Mouse (Mus musculus) midbrain, embryonic 16.5 days (tissue): Measurements from ENCODE around the gene Cct4. TPM values are rescaled to one million over a fixed set of nuclear protein-coding genes. Genes with fewer than 3 reads are reported as not detected.

ENCODE experiments used
- ATAC-seq: fragments of 200-750 bp; cut with Nextera tagmentation; 2 replicates; pipeline ENCODE4 v1.8.0; 2017; ENCODE audit warnings: moderate TSS enrichment
- H3K27ac ChIP-seq: fragments of 300-500 bp; sonication (generic); 2 replicates; pipeline ENCODE4 v1.5.1; 2014; ENCODE audit warnings: mild to moderate bottlenecking, low read length, mixed read lengths
- H3K27me3 ChIP-seq: fragments of 300-500 bp; sonication (generic); 2 replicates; pipeline ENCODE4 v1.6.1; 2014; ENCODE audit warnings: low read depth, low read length, mixed read lengths; ENCODE audit not compliant: control insufficient read depth, insufficient read depth
- H3K36me3 ChIP-seq: fragments of 300-500 bp; sonication (generic); 2 replicates; pipeline ENCODE4 v1.6.1; 2014; ENCODE audit warnings: mild to moderate bottlenecking, low read length, moderate library complexity, mixed read lengths; ENCODE audit not compliant: control insufficient read depth, insufficient read depth
- H3K4me1 ChIP-seq: fragments of 300-500 bp; sonication (generic); 2 replicates; pipeline ENCODE4 v1.6.1; 2014; ENCODE audit warnings: mild to moderate bottlenecking, low read length, mixed read lengths; ENCODE audit not compliant: control insufficient read depth, insufficient read depth
- H3K4me2 ChIP-seq: fragments of 300-500 bp; sonication (generic); 2 replicates; pipeline ENCODE4 v1.6.1; 2014; ENCODE audit warnings: mild to moderate bottlenecking, low read length, mixed read lengths
- H3K4me3 ChIP-seq: fragments of 300-500 bp; sonication (generic); 2 replicates; pipeline ENCODE4 v1.5.1; 2014; ENCODE audit warnings: low read depth, mild to moderate bottlenecking, low read length, moderate library complexity, mixed read lengths
- H3K9ac ChIP-seq: fragments of 300-500 bp; sonication (generic); 2 replicates; pipeline ENCODE4 v1.6.1; 2014; ENCODE audit warnings: low read depth, low read length, mixed read lengths
- H3K9me3 ChIP-seq: fragments of 300-500 bp; sonication (generic); replicated peaks from 2 replicates; pipeline ENCODE4 v1.6.1; 2014; ENCODE audit warnings: mild to moderate bottlenecking, low read length, mixed read lengths; ENCODE audit not compliant: control insufficient read depth, poor library complexity, severe bottlenecking
- WGBS: fragments of 180-500 bp; shearing (Covaris S2); extraction: QIAGEN DNeasy Blood & Tissue Kit; methylation state at CpG from one replicate; pipeline ENCODE4 v1.1.7; 2014; 5-methylcytosine and 5-hydroxymethylcytosine counted together
- polyA plus RNA-seq: library from polyadenylated mRNA; unstranded; fragments of >200 nt; fragmentation: Nextera tagmentation; extraction: Ambion mirVana; gene quantifications from 2 replicates; pipeline ENCODE4 v1.2.1, GENCODE M21; 2015

The Cct4 gene
- polyA plus RNA-seq, 1 experiment from 2014 or later, result 276 TPM

DNA sequence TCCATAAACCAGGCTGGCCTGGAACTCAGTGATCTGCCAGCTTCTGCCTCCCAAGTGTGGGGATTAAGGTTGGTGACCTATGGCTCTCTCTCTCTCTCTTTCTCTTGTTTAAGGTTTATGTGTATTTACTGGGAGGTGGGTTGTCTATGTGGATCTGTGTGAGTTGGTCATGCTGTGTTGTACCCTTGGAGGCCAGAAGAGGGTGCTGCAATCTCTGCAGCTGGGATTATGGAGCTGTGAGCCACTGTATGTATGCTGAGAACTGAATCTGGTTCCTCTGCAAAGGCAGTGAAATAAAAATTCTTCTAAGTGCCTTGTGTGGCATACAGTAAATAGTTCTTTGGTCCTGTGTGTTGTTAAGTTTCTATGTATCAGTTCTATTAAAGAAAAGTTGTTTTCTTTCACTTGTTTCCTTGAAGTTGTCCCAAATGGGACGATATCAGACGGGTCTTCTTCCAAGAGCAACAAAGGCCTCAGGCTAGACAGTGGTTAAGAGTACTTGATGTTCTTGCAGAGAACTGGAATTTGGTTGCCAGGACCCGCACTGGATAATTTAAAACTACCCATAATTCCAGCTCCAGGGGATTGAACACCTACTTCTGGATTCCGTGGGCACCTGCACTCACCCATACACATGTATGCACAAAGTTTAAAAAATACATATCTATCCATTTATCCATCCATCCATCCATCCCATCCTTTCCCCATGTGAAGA, 23.4 kb downstream of the Cct4 start:
- ATAC-seq, result no peak
- H3K4me2 ChIP-seq, result no peak overlapping the region
- H3K9me3 ChIP-seq, result no peaks in the 10 kb centered on the region
- no peaks in the 10 kb centered on the region for H3K36me3 ChIP-seq
- no peaks in the 10 kb centered on the region for H3K27me3 ChIP-seq
- H3K9ac ChIP-seq, result no peak overlapping the region
- WGBS, result 88% methylated on average over 4 of the region's 4 CpGs
- no peak overlapping the region for H3K4me3 ChIP-seq
- H3K4me1 ChIP-seq, result 0 out of 2 replicates have a peak, but pooled peaks cover 2% of the 10 kb centered on the region
- no peak overlapping the region for H3K27ac ChIP-seq

DNA sequence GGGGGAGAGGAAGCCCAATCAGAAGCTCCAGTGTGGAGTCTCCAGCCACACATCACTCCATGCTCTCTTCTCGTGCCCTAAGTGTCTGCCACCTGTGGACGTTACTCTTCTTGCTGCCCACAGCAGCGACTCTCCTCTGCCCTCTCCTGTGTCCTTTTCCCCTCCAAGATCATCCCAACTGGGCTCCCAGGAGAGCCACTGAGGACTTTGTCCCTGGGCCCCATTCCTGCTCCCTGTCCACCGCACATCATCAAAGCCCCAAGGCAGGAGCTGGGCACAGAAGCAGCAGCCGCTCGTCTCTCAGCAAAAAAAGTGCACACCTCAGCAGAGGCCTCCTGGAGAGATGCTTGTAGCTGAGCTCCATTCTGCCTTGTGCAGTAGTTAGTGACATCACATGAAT, 24.7 kb downstream of the Cct4 start:
- H3K4me1 ChIP-seq, result no peaks in the 10 kb centered on the region
- no peak overlapping the region for H3K4me3 ChIP-seq
- H3K36me3 ChIP-seq, result no peaks in the 10 kb centered on the region
- H3K27ac ChIP-seq, result no peak overlapping the region
- WGBS, result 74% methylated on average over 6 of the region's 6 CpGs
- H3K9ac ChIP-seq, result no peak overlapping the region
- H3K9me3 ChIP-seq, result no peaks in the 10 kb centered on the region
- no peak for ATAC-seq
- no peak overlapping the region for H3K4me2 ChIP-seq
- no peaks in the 10 kb centered on the region for H3K27me3 ChIP-seq

DNA sequence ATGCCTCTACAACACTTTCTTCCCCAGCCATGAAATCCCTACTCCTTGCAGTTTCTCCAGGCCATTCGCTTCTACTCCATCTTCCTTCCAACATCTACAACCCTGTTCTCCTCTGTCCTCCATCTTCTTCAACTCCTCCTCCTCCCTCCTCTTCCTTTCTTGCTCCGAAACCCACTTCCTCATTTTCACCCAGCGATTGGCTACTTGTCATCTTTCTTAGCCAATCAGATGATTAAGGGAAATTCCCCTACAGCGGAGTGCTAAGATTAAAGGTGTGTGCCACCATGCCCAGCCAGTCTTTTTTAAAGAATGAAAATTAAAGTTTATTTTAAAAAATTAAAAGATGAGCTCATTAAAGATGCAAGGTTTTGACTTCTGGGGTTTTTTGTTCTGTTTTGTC, 27.6 kb downstream of the Cct4 start:
- Histone ChIP-seq H3K4me3 (no peak overlapping the region), H3K4me1 (no peaks in the 10 kb centered on the region), H3K9ac (no peak overlapping the region), H3K9me3 (no peaks in the 10 kb centered on the region), H3K4me2 (no peak overlapping the region), H3K36me3 (no peaks in the 10 kb centered on the region), H3K27ac (no peak overlapping the region), H3K27me3 (no peaks in the 10 kb centered on the region)
- ATAC-seq, result no peak
- WGBS, result 96% methylated on average over 4 of the region's 4 CpGs

DNA sequence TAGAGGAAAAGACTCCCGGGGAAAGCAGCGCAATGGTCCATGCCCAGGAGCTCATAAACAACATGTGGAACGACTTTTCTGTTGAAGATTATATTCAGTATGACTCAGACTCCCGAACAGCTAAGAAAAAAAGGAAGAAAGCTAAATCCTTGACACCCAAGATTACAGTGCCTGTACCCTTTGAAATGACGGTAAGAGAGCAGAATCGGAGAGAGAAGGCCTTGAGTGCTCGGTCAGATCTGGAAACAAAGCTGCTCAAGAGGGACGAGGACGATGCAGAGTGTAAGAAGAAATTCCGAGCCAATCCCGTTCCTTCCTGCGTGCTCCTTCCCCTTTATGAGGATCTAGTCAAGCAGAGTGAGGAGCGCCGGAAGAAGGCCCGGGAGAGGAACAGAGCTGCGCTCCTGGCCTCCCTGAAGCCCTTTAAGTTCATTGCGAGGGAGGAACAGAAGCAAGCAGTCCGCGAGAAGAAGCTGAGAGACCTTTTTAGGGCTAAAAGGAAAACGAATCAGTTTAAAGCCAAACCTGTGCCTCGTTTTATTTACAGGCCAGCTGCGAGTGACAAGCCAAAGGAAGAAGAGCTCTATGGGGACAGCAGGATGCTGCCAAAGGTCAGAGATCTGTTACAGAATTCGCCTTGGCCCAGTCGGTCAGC, 29.9 kb downstream of the Cct4 start:
- no peak overlapping the region for H3K9ac ChIP-seq
- no peak for ATAC-seq
- no peaks in the 10 kb centered on the region for H3K9me3 ChIP-seq
- H3K27ac ChIP-seq, result no peak overlapping the region
- 63% methylated on average over 24 of the region's 24 CpGs for WGBS
- H3K4me3 ChIP-seq, result no peak overlapping the region
- no peak overlapping the region for H3K4me2 ChIP-seq
- H3K4me1 ChIP-seq, result no peaks in the 10 kb centered on the region
- no peaks in the 10 kb centered on the region for H3K36me3 ChIP-seq
- H3K27me3 ChIP-seq, result no peaks in the 10 kb centered on the region

DNA sequence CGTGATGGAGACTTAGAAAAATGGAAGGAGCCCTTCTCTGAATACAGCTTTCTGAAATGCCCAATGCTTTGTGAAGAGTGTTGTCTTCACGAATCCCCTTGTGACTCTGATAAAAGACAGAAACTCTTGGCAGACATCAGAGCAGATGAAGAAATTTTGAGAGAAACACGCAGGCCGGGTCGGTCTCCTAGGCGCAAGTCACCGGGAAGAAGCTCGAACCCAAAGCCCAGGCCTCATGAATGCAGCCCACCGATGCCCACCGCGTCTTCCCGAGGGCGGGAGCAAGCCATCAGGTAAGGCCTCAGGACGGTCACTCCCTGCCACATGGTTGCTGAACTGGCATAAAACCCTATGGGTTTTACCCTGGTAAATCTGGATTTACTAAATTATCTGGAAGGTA, 30.5 kb downstream of the Cct4 start:
- Histone ChIP-seq H3K36me3 (no peaks in the 10 kb centered on the region), H3K27me3 (no peaks in the 10 kb centered on the region), H3K27ac (no peak overlapping the region), H3K4me1 (no peaks in the 10 kb centered on the region), H3K9ac (no peak overlapping the region), H3K4me3 (no peak overlapping the region), H3K9me3 (no peaks in the 10 kb centered on the region), H3K4me2 (no peak overlapping the region)
- ATAC-seq, result no peak
- 92% methylated on average over 14 of the region's 14 CpGs for WGBS

DNA sequence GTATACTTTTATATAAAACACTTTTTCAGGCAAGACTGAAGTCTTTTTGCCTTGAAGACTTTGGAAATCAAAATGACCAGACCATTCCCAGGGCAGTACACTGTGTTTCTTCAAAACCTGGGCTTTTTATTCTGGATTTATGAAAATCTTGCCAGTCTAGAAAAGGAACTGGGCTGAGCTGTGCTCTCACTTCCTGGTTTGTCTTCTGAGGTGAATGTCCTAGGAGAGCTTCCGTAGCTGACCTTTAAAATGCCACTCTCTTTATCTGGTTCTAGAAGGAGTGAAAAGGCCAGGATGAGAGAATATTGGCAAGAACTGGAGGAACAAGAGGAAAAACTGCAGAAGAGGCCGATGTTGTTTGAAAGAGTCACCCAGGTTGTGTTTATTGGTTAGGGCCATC, 32.8 kb downstream of the Cct4 start:
- 98% methylated on average over 2 of the region's 2 CpGs for WGBS
- Histone ChIP-seq H3K4me3 (no peak overlapping the region), H3K9ac (no peak overlapping the region), H3K9me3 (no peaks in the 10 kb centered on the region), H3K4me1 (no peaks in the 10 kb centered on the region), H3K27ac (no peak overlapping the region), H3K27me3 (no peaks in the 10 kb centered on the region), H3K4me2 (no peak overlapping the region), H3K36me3 (no peaks in the 10 kb centered on the region)
- no peak for ATAC-seq

DNA sequence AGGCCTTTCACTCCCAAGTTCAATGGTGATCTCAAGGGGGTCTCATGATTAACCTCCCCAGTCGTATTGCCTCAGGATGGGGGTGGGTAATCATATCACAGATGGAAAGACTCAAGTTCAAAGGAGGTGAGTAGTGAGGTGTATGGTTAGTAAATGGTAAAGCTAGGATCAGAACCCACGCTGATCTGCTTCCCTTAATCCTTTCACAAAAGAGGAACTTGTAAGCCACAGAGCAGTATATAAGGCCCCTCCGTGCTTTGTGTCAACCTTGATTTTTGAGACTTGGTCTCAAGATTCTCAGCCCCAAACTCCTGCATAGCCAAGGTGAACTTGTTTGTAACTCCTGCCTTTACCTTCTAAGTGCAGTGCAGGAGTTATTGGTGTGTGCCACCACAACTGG, 33.9 kb downstream of the Cct4 start:
- H3K4me2 ChIP-seq, result no peak overlapping the region
- H3K4me1 ChIP-seq, result no peaks in the 10 kb centered on the region
- H3K36me3 ChIP-seq, result no peaks in the 10 kb centered on the region
- 44% methylated on average over 3 of the region's 3 CpGs for WGBS
- H3K9me3 ChIP-seq, result no peaks in the 10 kb centered on the region
- H3K9ac ChIP-seq, result no peak overlapping the region
- H3K27ac ChIP-seq, result no peak overlapping the region
- H3K4me3 ChIP-seq, result no peak overlapping the region
- H3K27me3 ChIP-seq, result no peaks in the 10 kb centered on the region
- ATAC-seq, result no peak

DNA sequence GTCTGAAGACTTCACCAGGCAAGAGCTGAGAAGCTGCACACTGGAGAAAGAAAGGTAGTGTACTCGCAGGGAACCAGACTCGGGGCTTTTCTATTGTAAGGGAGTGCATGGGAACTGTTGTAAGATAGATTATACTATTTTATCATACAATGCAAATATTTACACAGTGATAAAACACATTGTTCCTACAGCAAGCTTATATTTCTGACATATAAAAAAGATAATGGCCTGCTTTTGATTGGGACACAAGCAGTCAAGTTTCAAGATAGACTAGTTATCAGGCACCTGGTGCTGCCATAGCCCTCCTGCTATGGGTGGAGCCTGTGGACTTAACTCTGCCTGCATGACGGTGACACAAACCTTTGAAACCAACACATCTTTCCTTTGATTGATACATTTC, 38.6 kb downstream of the Cct4 start:
- 71% methylated on average over 3 of the region's 3 CpGs for WGBS

DNA sequence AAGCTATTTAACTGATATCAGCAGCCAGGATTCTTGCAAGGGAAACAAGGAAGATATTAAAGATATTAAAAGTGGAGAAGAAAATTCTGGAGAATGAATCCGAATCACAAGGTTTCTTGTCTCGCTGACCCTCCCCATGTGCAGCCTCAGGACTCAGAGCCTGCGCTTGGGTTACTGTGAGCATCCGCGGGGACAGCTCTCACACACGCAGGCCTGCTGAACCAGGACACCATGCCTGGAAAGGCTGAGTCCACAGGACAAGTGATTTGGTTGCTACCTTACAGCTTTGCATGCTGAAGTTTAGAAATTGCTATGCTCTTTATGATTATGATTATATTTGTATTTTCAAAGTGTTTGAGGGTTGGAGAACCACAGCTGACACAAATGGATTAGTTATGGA, 39.1 kb downstream of the Cct4 start:
- 88% methylated on average over 6 of the region's 6 CpGs for WGBS
- no peaks in the 10 kb centered on the region for H3K9me3 ChIP-seq
- no peak for ATAC-seq
- H3K4me3 ChIP-seq, result no peak overlapping the region
- H3K9ac ChIP-seq, result no peak overlapping the region
- no peaks in the 10 kb centered on the region for H3K27me3 ChIP-seq
- no peak overlapping the region for H3K27ac ChIP-seq
- no peaks in the 10 kb centered on the region for H3K4me1 ChIP-seq
- no peak overlapping the region for H3K4me2 ChIP-seq
- H3K36me3 ChIP-seq, result no peaks in the 10 kb centered on the region

More for the DNA sequence above, 38.6 kb downstream of the Cct4 start:
- Histone ChIP-seq H3K4me3 (no peak overlapping the region), H3K27ac (no peak overlapping the region), H3K4me2 (no peak overlapping the region), H3K9ac (no peak overlapping the region), H3K9me3 (no peaks in the 10 kb centered on the region), H3K27me3 (no peaks in the 10 kb centered on the region), H3K4me1 (no peaks in the 10 kb centered on the region), H3K36me3 (no peaks in the 10 kb centered on the region)
- ATAC-seq, result no peak
